Comparison of ENCODE assay signal across 7 mouse cellular contexts in genomic region chr13:51737949-51738513, GRCm38 (mm10). TPM values are rescaled to one million over a fixed set of nuclear protein-coding genes. Genes with fewer than 3 reads are reported as not detected.
A peak's percentile ranks its signal among the peaks of the same experiment; 100 is the strongest.
DNase-seq lines count a peak whose midpoint lies in the region; ATAC-seq and TF ChIP-seq lines count a peak whose summit lies in the region.

No protein-coding gene starts in this region.

- no peaks in the 10 kb centered on the region for H3K36me3 ChIP-seq in liver, embryonic 14.5 days (replicated peaks; ENCODE audit: control insufficient read depth, insufficient read depth, low read depth)
- H3K36me3 ChIP-seq in forebrain, embryonic 16.5 days (ENCODE audit: control insufficient read depth, insufficient read depth), result no peaks in the 10 kb centered on the region

- H3K9me3 ChIP-seq in liver, embryonic 14.5 days (ENCODE audit: control insufficient read depth, low read length), result no peaks in the 10 kb centered on the region
- no peaks in the 10 kb centered on the region for H3K9me3 ChIP-seq in forebrain, embryonic 16.5 days (ENCODE audit: control insufficient read depth, low read length)

- H3K4me1 ChIP-seq in liver, embryonic 14.5 days (replicated peaks; ENCODE audit: control insufficient read depth in 2 of 2, insufficient read depth in 2 of 2, low read length in 1 of 2), result peaks cover 57 to 75% of the 10 kb centered on the region in 2 experiments
- H3K4me1 ChIP-seq in forebrain, embryonic 16.5 days (replicated peaks; ENCODE audit: control insufficient read depth, insufficient read depth, low read length), result no peaks in the 10 kb centered on the region

- no peak for TF ChIP-seq CTCF in liver, embryonic 14.5 days (IDR thresholded peaks at IDR 0.05; ENCODE audit: low read depth)

- peak overlapping the region; percentile 39 for H3K9ac ChIP-seq in liver, embryonic 14.5 days (replicated peaks)
- no peak overlapping the region for H3K9ac ChIP-seq in forebrain, embryonic 16.5 days (replicated peaks; ENCODE audit: low read depth, low read length)

- WGBS in liver, embryonic 14.5 days (ENCODE audit: insufficient replicate concordance), result 10% methylated on average over 6 of the region's 6 CpGs
- 63% methylated on average over 6 of the region's 6 CpGs for WGBS in forebrain, embryonic 16.5 days

- no peaks in the 10 kb centered on the region for H3K27me3 ChIP-seq in liver, embryonic 14.5 days (ENCODE audit: control insufficient read depth, insufficient read depth, low read length)
- H3K27me3 ChIP-seq in forebrain, embryonic 16.5 days (replicated peaks; ENCODE audit: control insufficient read depth, insufficient read depth, low read length), result no peaks in the 10 kb centered on the region

- peak overlapping the region; percentile 70 for H3K27ac ChIP-seq in liver, embryonic 14.5 days
- no peak overlapping the region for H3K27ac ChIP-seq in forebrain, embryonic 16.5 days (ENCODE audit: low read length)

- peak overlapping the region; percentile 1 to 3; a peak in 2 of 4 replicates for H3K4me3 ChIP-seq in liver, embryonic 14.5 days (ENCODE audit: insufficient read depth in 1 of 2, low read depth in 2 of 2, low read length in 2 of 2)
- H3K4me3 ChIP-seq in forebrain, embryonic 16.5 days (replicated peaks; ENCODE audit: low read length), result no peak overlapping the region

- peak; percentile 90 for ATAC-seq in liver, embryonic 14.5 days (ENCODE audit: insufficient read depth)
- ATAC-seq in forebrain, embryonic 16.5 days, result no peak

- peak overlapping the region; percentile 50 for H3K4me2 ChIP-seq in liver, embryonic 14.5 days (ENCODE audit: low read depth)
- no peak overlapping the region for H3K4me2 ChIP-seq in forebrain, embryonic 16.5 days (ENCODE audit: low read length)

- peak; percentile 41 to 44 for DNase-seq in spleen, adult 18-20 months
- DNase-seq in spleen, adult 12 weeks (ENCODE audit: low spot score), result no peak
- peak; percentile 66 for DNase-seq in c-Kit-positive CD71-negative TER-119-negative erythroid progenitor cells, embryonic 14.5 days (ENCODE audit: low read depth)
- DNase-seq in liver, embryonic 14.5 days (ENCODE audit: low read depth in 3 of 3, low spot score in 3 of 3), result peak; percentile 71 to 75 (median 73)
- peak; percentile 52 for DNase-seq in thymus, postnatal 25 days
- DNase-seq in neural tube, embryonic 10.5 days (ENCODE audit: extremely low spot score, low spot score), result no peak

- peak; percentile 90 for TF ChIP-seq EP300 in liver, embryonic 14.5 days (IDR thresholded peaks at IDR 0.05; ENCODE audit: low read depth)

RNA-seq across cellular contexts. Expression of gene Sema4d, which starts 55.5 kb away (rescaled TPM):
- polyA plus RNA-seq in liver, embryonic 14.5 days (2012; rRNA removed), result 4.2 and 4.7 TPM in 2 replicates
- 4.6 and 6.1 TPM in 2 replicates for polyA plus RNA-seq in liver, embryonic 14.5 days (2014; fragmentation: Nextera tagmentation; extraction: Ambion mirVana)
- 20.8 and 24.6 TPM in 2 replicates for polyA plus RNA-seq in forebrain, embryonic 16.5 days (2015; fragmentation: Nextera tagmentation; extraction: Ambion mirVana)

Comparison
In these comparisons a context has a peak if more than half of its experiments do, and no peak if none do; other contexts are left out.
1. DNase-seq: peak in spleen, adult 18-20 months (2 of 2), c-Kit-positive CD71-negative TER-119-negative erythroid progenitor cells, embryonic 14.5 days (single experiment), liver, embryonic 14.5 days (3 of 3) and thymus, postnatal 25 days (single experiment); none in spleen, adult 12 weeks (single experiment) and neural tube, embryonic 10.5 days (single experiment).